Mouse (Mus musculus) thymus, adult 2 months (tissue): ENCODE data around the gene Hoxd4.

Experiments
- CTCF ChIP-seq: fragments of 200-500 bp; IDR thresholded peaks from 2 replicates; pipeline ENCODE4 v1.5.1; 2012; ENCODE audit warnings: mild to moderate bottlenecking, control low read depth, low read length, moderate library complexity, borderline replicate concordance; ENCODE audit not compliant: control insufficient read depth, poor library complexity, insufficient read depth; ENCODE audit errors: extremely low read depth
- POLR2A ChIP-seq: fragments of 200-500 bp; IDR thresholded peaks from 2 replicates; pipeline ENCODE4 v1.6.1; 2012; ENCODE audit warnings: mild to moderate bottlenecking, low read length, control low read depth, moderate library complexity; ENCODE audit not compliant: control insufficient read depth, poor library complexity, insufficient read depth; ENCODE audit errors: extremely low read depth

- no peak for TF ChIP-seq POLR2A
- TF ChIP-seq CTCF: no peak
Measured at GRCm38 (mm10) chr2:74676376-74677052, 35.2 kb upstream of the Hoxd4 start.
